Mouse (Mus musculus): ENCODE results near the gene Ubn1.

Ubn1 gene

DNA sequence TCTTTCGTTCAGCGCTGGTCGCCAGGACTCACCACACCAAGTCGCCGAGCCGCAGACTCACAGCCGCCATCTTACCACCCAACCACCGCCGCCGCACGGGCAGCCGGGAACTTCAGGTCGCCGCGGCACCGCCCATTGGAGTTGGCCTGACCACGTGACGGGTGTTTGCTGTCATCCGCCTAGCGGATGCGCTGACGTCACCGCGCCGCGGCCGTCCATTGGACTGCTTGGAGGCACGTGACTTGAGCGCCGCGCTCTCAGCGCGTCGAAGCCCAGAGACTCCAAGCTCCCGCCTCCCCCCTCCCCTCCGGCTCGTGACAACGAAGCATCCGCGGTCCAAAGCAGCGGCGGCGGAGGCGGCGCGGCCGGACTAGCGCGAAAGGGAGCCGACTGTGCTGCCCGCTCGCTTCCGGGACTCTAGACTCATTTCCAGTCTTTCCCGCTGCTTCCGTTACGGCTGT, at the start of gene Ubn1, which contains the start of gene Glyr1:
Gene Ubn1, plus strand, starts transcription at position 284 of the 461 bp plus-strand sequence.
Gene Glyr1, minus strand, starts transcription at position 90 of the 461 bp plus-strand sequence.
- peak; percentile 96 for DNase-seq (ENCODE audit: low spot score)

DNA sequence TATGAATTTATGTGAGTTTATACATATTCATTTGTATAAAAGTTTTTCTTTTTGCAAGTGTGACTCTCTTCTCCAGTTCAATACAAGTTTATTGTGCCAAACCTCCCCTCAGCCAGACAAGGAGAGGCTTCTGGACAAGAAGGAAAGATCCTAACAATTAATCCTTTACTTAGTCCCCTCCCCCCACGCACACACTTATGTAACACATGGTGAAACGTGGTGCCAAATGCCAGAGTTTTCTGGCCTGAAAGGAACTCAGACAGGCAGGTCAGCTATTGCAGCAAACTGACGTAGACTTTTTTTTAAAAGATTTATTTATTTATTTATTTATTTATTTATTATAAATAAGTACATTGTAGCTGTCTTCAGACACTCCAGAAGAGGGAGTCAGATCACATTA, 49.2 kb upstream of the Ubn1 start:
- DNase-seq (ENCODE audit: low spot score): no peak

DNA sequence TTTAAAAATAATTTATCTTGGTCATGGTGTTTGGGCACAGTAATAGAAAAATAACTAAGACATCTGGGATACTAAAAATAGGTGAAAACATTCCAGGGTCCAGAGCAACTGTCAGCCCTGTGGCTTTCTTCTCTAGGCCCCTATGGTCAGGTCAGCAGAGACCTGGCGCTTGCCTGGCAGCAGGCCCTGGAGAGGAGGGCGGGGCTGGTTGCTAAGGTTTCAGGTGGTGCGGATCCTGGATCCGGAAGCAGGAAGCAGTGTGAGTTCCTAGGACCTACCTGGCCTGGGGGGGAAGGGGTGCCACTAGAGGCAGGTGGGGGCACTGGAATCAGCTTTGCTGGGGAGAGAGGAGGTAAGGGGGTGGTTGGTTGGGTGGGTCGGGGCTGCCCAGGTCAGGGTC, 42.8 kb upstream of the Ubn1 start, which contains the start of gene Smim22:
Gene Smim22, plus strand, starts transcription at position 222 of the 400 bp plus-strand sequence.
- no peak for DNase-seq (ENCODE audit: low spot score)

DNA sequence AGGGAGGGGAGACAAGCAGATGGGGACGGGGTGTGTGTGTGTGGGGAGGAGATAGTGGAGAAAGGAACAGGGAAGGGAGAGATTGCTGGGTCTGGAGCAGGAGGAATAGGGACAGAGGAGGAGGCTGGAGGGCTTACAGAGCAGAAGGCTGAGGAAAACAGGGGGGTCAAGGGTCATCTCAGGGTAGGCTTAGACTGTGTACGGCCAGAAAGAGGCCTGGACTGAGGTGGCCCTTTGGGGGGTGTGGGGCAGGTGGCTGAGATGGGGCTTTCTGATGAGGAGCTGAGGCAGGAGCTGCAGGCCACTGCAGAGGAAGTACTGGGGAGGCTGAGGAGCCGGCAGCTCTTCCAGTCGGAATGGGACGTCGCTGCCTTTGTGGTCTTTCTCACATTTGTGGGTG, 42.4 kb upstream of the Ubn1 start:
- no peak for DNase-seq (ENCODE audit: low spot score)

DNA sequence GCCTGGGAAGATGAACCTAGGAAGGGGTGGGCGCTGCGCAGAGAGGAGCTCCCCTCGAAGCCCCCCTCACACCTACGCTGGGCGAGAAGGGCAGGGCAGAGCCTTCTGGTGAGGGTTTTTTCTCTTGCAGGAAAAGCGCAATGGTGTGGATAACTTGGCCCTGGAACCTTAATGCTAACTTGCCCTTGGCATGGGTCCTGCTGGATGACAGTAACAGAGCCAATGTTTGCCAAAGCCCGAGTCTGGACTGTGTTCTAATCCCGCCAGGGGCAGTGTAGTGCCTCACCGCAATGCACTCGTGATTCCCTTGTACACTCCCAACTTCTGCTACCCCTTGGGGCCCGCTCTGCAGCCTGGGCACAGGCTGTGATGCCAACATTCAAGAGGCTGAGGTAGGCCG, 41.8 kb upstream of the Ubn1 start:
- no peak for DNase-seq (ENCODE audit: low spot score)

DNA sequence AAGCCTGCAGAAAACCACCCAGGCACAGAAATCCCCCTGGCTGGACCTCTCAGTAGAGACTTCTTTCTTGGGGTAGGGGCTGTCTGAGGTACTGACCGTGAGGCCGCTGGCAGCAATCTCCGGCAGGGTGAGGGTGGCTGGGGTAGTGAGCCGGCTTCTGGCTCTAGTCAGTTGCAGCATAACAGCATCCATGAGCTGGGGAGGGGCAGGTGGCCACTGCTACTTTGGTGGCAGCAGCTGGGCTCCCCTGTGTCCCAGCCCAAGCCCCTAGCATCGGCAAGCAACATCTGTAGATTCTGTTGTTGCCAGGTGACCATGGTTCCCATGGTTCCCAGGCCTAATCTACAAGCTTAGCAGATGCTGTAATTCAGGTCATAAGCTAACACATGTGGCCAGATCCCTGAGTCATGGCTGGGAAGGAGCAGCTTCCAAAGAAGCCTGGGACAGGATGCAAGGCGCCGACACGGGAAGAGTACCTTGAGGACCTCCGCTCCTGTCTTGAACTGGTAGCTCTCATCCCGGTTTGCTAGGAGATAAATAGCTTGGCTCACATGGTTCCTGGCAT, 39.4 kb upstream of the Ubn1 start:
- DNase-seq (ENCODE audit: low spot score): no peak

DNA sequence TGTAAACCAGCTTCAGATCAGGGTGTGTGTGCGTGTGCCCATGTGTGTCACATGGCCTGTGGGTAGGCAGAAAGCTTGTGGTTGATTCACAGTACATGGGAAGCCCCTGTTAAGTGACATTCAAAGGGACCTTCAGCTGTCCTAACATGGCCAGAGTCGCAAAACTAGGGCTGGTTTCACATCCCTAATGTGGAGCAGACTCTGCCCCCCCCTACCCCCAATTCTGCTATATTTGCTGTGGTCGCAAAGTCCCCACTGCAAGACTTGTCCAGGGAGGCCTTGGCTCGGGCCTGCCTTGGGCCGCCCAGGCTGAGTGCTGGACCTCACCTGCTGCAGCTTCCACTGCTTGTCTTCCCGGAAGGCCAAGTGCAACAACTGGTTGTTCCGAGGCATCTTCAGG, 38.6 kb upstream of the Ubn1 start:
- no peak for DNase-seq (ENCODE audit: low spot score)

DNA sequence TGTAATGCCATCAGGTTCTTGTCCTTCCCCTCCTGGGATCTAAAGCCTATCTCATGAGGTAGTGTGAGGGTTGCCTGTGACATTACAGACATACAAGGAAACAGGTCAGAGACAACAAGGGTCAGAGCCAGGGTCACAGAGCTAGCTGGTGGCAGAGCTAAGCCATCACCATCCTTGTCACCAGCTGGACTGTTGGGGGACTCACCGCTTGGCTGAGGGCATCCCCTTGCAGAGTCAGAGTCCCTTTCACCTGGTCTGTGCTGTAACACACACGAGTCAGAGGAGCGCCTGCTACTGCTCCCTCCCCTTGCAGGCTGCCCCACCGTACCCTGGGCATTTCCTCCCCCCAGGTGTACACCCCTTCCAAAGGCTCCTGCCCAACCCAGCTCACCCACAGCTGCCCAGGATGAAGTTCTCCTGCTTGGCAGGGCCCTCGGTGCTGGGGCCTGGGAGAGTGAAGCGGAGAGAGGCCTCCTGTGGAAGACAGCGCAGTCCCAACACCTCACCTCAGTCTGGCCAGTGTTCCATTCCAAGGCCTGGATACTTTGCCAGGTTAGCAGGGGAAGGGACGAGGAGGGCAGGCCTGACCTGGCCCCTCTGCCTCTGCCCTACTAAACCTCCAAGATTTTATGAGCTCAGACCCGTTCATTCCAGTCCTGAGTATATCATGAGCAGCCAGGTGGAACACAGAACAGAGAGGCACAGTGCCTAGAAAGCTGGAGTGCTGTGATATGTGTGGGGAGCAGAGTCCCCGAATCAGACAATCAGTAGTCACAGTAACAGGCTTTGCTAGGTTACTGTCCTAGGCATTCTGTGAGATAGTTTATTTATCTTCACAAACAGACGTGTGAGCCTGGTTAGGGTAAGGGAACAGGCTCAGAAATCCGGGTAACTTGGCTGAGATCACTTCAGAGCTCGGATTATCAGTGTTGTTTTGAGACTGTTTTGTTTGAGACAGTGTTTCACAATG, 37.5 kb upstream of the Ubn1 start:
- DNase-seq (ENCODE audit: low spot score): peak; percentile 37

DNA sequence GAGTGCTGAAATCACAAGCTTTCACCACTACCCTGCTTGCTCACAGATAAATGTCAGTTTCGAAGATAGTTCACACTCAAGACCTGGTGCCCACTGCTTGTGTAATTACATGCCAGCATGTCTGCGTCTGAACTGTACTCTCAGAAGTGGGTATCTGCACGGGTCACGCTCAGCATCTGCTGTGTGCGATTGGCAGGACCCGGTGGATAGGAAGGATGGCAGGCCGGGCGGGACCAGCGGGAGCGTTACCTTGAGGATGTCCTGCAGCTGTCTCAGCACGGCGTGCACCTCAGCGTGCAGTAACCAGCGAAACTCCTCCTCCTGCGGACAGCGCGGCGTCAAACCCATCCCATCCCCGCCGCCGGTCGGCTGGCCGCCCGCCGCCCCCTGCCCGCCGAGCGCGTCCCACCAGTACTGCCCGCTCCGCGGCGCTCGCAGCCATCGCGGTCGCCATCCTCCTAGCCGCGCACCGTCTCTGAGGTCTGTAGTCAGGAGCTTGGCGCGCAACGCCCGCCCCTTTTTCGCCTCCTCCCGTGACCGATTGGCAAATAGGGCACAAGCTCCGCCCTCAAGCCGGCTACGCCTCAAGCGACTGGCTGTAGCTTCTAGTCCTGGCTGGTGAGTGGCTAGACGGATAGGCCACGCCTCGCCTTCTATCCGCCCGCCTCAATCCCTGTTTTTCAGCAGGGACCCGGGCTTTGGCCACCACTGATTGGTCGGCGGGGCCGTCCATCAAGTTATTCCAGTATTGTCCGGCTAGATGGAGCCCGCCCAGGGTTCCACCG, 36.6 kb upstream of the Ubn1 start, which contains the start of gene Rogdi:
Gene Rogdi, minus strand, starts transcription at position 500 of the 785 bp plus-strand sequence.
- peak; percentile 94 for DNase-seq (ENCODE audit: low spot score)

DNA sequence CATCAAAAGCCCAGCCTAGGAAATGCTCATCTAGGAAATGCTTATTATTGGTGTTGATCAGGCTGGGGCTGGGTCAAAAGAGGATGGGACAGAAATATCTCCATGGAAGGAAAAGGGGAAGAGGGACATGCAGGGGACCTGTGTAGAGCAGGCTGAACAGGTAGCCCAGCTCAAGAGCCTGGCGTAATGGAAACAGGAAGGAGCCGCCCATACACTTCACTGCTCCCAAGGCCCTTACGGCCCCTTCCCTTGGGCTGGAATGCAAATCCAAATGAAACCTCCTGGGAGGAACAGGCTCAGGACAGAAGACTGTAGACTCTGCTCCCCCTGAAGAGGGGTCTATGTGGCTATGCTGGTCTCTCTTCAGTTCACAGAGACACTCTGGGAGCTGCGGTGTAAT, 35.3 kb upstream of the Ubn1 start:
- no peak for DNase-seq (ENCODE audit: low spot score)

DNA sequence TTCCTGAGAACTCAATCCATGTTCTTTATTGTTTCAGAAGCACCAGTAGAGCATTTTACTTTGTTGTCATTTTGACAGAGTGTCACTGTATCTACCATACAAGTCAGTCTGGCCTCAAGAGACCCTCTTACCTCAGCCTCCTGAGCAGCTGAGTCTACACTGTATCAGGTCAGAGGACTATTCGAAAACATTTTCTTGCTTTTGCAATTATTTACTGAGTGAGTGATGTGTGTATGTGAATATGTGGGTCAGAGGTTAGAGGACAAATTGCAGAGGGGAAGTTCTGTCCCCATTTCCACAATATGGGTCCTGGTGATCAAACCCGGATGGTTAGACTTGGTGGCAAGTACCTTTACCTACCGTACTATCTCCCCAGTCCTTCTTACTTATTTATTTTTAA, 25.8 kb upstream of the Ubn1 start:
- DNase-seq (ENCODE audit: low spot score): no peak

DNA sequence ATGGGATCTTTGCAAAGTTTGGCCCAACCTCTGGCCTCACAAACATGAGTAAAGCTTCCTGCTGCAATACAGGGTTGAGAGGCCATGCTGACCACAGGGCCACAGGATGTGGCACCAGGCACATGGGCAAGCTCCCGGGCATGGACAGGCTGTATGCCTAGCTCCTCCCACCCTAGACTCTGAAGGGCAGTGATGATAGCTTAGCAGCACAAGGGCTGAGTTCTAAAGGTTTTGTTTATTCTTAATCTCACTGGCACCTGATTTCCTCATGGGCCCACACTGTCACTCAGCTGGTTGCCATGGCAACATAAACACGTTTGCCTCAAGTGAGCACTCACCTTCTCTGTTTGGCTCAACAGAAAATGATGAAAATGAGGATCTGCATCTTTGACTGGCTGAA, 20.0 kb upstream of the Ubn1 start:
- no peak for DNase-seq (ENCODE audit: low spot score)

DNA sequence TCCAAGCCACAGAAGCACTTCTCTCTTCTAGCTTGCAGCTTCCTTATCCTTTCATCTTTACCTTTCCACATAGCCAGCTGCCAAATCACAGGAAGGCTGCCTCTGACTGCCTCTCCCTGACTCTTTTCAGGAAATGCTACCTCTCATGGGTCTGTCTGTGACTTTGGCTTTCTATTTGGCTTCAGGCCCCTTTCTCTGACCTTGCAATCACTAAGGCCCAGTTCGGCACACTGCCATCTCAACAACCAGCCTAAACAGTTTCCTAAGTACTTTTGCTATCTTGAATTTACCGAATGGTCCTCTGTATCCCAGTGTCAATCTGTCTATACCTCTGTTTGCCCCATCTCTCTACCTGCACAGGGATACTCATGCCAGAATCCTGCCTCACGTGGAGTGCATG, 14.3 kb upstream of the Ubn1 start:
- no peak for DNase-seq (ENCODE audit: low spot score)

DNA sequence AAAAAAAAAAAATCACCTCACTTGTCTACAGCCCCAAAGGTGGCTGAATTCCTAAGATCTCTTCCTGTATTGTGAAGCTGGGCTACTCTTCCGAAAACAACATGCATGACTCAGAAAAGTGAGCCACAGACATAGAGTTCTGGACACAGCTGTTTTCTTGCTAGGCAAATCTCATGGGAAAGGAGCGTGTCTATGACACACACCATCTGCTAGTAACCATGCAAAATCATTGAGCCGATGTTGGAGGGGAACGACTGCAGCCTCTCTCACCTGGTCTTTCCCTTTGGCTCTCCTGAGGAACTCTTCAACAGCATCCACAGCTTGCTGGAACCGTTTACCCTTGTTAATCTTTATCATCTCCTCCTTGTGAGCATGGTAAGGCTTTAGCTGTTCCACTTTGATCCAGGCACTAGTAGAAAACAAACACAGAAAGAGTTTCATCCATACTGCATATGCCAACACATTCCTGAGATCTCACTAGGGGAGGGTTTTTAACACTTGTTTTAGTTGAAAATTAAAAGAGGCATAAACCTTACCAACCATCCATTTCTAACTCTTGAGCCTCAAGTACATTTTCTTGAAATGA, 13.1 kb upstream of the Ubn1 start:
- DNase-seq (ENCODE audit: low spot score): no peak

DNA sequence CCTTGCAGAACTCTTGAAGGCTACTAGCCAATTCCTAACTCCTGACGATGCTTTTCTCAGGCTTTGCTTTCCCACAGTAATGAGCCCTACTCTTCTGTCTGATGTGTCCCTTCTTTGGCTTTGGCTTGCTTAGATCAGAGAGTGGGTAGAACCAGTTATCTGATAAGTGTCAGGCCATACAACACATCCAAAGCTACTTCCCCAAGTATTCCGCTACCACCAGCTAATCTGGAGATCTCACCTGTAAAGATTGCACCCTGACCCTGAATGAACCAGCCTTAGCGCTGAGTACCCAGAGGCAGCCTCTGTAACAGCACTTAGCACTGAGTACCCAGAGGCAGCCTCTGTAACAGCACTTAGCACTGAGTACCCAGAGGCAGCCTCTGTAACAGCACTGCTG, 4.5 kb upstream of the Ubn1 start:
- no peak for DNase-seq (ENCODE audit: low spot score)

DNA sequence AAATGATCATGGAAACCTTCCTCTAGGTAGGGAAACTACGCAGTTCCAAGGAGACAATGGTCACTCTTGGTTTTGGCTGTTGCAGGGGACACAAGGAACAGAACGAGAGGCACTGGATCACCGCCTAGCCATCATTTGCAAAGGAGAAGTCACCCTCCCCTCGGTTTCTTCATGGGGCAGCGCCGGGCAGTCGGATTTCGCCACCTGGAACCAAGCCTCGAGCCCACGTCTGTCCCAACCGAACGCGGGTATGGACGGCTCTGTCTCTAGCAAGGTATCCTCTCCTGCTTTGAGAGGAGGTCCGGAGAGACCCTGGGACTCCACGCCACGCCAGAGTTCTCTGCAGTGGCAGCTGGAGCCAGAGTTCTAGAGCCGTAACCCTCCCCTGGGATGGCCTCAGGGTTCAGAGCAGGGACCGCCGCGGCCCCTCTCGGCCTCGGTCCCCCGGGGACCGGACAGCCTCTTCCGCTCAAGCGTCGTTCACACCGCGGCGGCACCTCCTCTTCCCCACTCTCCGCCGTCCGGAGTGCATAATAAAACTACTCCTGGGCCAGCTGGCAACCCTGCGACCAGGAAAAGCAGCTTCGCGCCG, 579 bp upstream of the Ubn1 start:
- no peak for DNase-seq (ENCODE audit: low spot score)

DNA sequence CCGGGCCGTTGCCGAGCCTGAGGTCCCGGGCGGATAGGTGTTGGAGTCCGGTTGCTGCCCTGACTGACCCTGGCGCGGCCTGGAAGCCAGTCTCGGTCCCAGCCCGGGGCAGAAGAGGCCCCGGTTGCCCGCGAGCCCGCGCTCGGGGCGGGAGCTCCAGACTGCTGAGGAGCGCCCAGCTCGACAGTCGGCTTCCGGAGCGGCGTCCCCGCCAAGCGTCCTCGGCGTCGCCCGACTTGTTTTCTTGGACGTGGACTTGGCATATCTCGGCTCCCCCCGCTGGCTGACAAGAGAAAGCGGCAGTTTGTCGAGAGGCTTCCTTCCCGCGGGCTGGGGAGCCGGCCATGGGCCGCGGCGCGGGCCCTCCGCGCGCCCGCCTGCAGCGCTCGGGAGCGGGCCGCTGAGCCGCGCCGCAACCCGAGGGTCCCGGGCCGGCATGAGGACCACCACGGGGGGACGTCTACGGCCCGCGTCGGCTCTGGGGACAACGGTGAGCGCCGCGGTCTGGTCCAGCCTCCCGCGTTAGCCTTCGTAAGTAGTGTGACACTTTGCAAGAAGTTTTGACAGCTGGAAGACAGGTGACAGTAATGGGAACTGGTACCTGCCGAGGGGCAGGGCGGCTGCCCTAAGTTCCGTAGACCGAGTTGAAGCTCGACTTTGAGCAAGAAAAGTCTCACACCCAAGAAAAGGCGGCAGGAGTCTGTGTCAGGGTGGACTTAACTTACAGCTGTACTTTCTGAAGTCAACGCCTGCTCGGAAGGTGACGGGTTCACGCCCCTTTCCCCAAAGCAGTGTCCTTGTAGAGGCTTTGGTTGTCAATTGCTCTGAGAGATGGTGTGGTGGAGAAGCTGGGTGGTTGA, 624 bp downstream of the Ubn1 start:
- DNase-seq (ENCODE audit: low spot score): no peak

DNA sequence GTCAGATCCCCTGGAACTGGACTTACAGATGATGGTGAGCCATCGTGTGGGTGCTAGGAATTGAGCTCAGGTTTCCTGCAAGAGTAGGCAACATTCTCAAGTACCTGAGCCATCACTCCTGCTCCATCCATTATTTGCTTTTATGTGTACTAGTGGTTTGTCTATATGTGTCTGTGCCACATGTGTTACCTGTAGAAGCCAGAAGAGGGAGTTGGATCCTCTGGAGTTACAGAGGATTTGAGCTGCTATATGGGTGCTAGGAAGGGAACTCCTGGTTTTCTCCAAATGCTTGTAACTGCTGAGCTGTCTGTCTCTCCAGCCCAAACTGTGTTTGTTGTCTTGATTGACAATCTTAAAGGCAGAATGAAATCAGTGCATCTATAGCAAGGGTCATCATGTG, 8.3 kb downstream of the Ubn1 start:
- no peak for DNase-seq (ENCODE audit: low spot score)

DNA sequence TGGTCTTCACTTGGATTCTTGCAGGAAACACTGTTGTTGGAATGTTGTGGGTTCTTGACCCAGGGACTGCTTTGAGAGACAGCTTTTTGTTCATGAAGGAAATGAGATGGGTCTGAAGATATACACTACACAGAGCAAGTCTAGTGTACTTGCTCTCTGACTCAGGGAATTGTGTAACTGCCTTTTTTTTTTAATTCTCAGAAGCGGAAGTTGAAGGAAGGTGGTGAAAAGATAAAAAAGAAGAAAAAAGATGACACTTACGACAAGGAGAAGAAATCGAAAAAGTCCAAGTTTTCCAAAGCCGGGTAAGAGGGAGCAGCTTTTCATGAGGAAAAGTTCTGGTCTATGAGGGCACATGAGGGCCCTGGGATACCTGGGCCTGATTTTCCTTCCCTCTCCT, 13.6 kb downstream of the Ubn1 start:
- DNase-seq (ENCODE audit: low spot score): no peak

DNA sequence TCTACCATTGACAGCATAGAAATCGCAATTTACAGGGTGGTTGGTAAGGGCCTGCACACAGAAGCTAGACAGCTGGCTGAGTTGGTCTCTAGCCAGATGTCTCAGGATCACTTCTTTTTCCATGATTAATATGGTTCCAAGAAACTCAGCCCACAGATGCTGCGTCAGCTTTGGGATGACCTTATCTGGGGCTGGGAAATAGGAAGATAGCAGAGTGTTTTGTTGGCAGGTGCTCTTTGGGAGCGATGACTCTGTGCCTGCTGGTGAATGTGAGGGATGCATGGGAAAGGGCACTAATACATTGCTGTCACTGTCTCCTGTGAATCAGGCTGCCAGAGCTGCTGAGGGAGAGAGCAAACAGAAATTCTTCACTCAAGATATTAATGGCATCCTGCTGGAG, 20.5 kb downstream of the Ubn1 start:
- peak; percentile 45 for DNase-seq (ENCODE audit: low spot score)

DNA sequence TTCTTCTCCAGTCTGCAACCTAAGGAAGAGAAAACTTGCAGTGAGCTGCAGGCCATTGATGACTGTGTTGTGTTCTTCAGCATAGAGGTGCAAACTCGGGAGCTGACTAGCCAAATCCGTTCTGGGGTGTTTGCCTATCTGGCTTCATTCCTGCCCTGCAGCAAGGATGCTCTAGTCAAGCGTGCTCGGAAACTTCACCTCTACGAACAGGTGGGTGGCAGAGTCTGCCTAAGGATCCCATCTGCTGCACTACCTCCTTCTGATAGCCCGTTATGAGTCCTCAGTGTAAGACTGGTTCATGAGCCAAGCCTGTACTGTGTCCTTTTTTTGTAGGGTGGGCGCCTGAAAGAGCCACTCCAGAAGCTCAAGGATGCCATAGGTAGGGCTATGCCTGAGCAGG, 22.1 kb downstream of the Ubn1 start:
- DNase-seq (ENCODE audit: low spot score): no peak

Measured in layer of hippocampus, adult 9-10 months (tissue).